Mouse (Mus musculus): Measurements from ENCODE around the gene 9030612E09Rik. TPM values are rescaled to one million over a fixed set of nuclear protein-coding genes. Genes with fewer than 3 reads are reported as not detected.

Gene 9030612E09Rik
- total and polyA plus RNA-seq, 2 experiments from 2014 or later: 0.11 to 1.1 TPM

- DNase-seq (ENCODE audit: low spot score): no peak
- Histone ChIP-seq H3K4me2 (ENCODE audit: low read depth, low read length) (no peak overlapping the region), H3K27ac (ENCODE audit: low read depth) (no peak overlapping the region), H3K4me1 (ENCODE audit: control insufficient read depth, insufficient read depth) (no peaks in the 10 kb centered on the region), H3K27me3 (ENCODE audit: control insufficient read depth, insufficient read depth, low read length) (no peaks in the 10 kb centered on the region), H3K9me3 (replicated peaks; ENCODE audit: control insufficient read depth, low read length) (no peaks in the 10 kb centered on the region), H3K36me3 (replicated peaks; ENCODE audit: control insufficient read depth, insufficient read depth, low read length) (0 out of 2 replicates have a peak, but pooled peaks cover under 1% of the 10 kb centered on the region), H3K4me3 (ENCODE audit: low read depth, low read length) (no peak overlapping the region), H3K9ac (replicated peaks; ENCODE audit: low read depth, low read length) (no peak overlapping the region)
- 78% methylated on average over 8 of the region's 8 CpGs for WGBS
- no peak for ATAC-seq (ENCODE audit: insufficient read depth, low read depth)
- TF ChIP-seq EP300 (IDR thresholded peaks at IDR 0.05; ENCODE audit: low read depth) (no peak), CTCF (IDR thresholded peaks at IDR 0.05; ENCODE audit: low read depth) (no peak)
Observed at GRCm38 (mm10) chr10:43152643-43153042, 21.9 kb upstream of the 9030612E09Rik start.

- WGBS: 35% methylated on average over 12 of the region's 12 CpGs
- DNase-seq (ENCODE audit: low spot score) (peak; percentile 73), ATAC-seq (ENCODE audit: insufficient read depth, low read depth) (peak; percentile 83)
- 0 out of 2 replicates have a peak, but pooled peaks cover 12% of the 10 kb centered on the region for H3K4me1 ChIP-seq (ENCODE audit: control insufficient read depth, insufficient read depth)
- no peaks in the 10 kb centered on the region for H3K9me3 ChIP-seq (replicated peaks; ENCODE audit: control insufficient read depth, low read length)
- peak overlapping the region; percentile 49; the same call in 1 of the 2 replicates for H3K27ac ChIP-seq (ENCODE audit: low read depth)
- 0 out of 2 replicates have a peak overlapping the region, but pooled peaks have one; percentile 17 for H3K4me2 ChIP-seq (ENCODE audit: low read depth, low read length)
- no peak overlapping the region for H3K4me3 ChIP-seq (ENCODE audit: low read depth, low read length)
- no peak for TF ChIP-seq EP300 (IDR thresholded peaks at IDR 0.05; ENCODE audit: low read depth)
- no peak for TF ChIP-seq CTCF (IDR thresholded peaks at IDR 0.05; ENCODE audit: low read depth)
- no peaks in the 10 kb centered on the region for H3K27me3 ChIP-seq (ENCODE audit: control insufficient read depth, insufficient read depth, low read length)
- no peak overlapping the region for H3K9ac ChIP-seq (replicated peaks; ENCODE audit: low read depth, low read length)
- 0 out of 2 replicates have a peak, but pooled peaks cover 3% of the 10 kb centered on the region for H3K36me3 ChIP-seq (replicated peaks; ENCODE audit: control insufficient read depth, insufficient read depth, low read length)
Observed at GRCm38 (mm10) chr10:43155046-43155560, 19.4 kb upstream of the 9030612E09Rik start.

DNA sequence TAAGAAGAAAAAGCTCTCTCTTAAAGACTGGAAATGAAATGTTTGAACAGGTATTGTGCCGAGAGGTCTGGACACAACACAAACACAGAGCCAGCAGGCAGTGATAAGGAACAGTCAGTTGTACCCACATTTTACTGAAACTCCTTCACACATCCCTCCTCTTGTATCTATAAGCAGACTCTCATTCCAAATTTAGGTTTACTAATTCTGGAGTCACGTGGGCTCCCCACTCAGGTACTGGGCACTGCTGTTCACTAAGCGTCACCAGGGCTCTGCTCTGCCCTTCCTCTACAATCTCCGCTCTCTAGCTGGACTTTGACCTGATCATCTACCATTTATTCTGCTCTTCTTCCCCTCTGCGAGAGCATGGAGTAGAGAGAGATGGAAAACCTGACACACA, 15.6 kb upstream of the 9030612E09Rik start:
- Histone ChIP-seq H3K27ac (ENCODE audit: low read depth) (peak overlapping the region; percentile 67), H3K4me3 (ENCODE audit: low read depth, low read length) (no peak overlapping the region), H3K27me3 (ENCODE audit: control insufficient read depth, insufficient read depth, low read length) (no peaks in the 10 kb centered on the region), H3K36me3 (replicated peaks; ENCODE audit: control insufficient read depth, insufficient read depth, low read length) (0 out of 2 replicates have a peak, but pooled peaks cover 3% of the 10 kb centered on the region), H3K4me2 (ENCODE audit: low read depth, low read length) (peak overlapping the region; percentile 37), H3K9ac (replicated peaks; ENCODE audit: low read depth, low read length) (peak overlapping the region; percentile 9; the same call in 1 of the 2 replicates), H3K9me3 (replicated peaks; ENCODE audit: control insufficient read depth, low read length) (0 out of 2 replicates have a peak, but pooled peaks cover 3% of the 10 kb centered on the region), H3K4me1 (ENCODE audit: control insufficient read depth, insufficient read depth) (0 out of 2 replicates have a peak, but pooled peaks cover 12% of the 10 kb centered on the region)
- ATAC-seq (ENCODE audit: insufficient read depth, low read depth) (no peak; the same call in 1 of the 2 replicates), DNase-seq (ENCODE audit: low spot score) (no peak)
- no peak for TF ChIP-seq CTCF (IDR thresholded peaks at IDR 0.05; ENCODE audit: low read depth)
- TF ChIP-seq EP300 (IDR thresholded peaks at IDR 0.05; ENCODE audit: low read depth): no peak
- 32% methylated on average over 5 of the region's 5 CpGs for WGBS

DNA sequence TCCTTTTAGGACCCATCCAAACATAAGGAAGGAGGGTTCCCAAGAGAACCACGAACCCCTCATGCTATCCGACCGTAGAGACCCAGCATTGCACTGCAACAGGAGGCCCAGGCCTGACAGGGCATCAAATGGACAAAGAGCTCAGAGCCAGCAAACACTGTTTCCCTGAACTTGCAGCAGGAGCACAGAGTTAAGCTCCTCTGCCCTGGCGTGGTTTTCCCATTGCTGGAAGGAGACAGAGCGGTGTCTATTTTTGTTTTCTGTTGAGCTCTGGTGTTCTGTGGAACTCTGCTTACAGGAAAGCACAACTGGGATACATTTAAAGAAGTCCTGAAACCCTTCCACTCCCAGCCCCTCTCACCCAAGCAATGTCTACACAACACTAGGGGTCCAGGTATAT, 15.2 kb upstream of the 9030612E09Rik start:
- Histone ChIP-seq H3K36me3 (replicated peaks; ENCODE audit: control insufficient read depth, insufficient read depth, low read length) (0 out of 2 replicates have a peak, but pooled peaks cover 3% of the 10 kb centered on the region), H3K27me3 (ENCODE audit: control insufficient read depth, insufficient read depth, low read length) (no peaks in the 10 kb centered on the region), H3K27ac (ENCODE audit: low read depth) (peak overlapping the region; percentile 67), H3K9me3 (replicated peaks; ENCODE audit: control insufficient read depth, low read length) (0 out of 2 replicates have a peak, but pooled peaks cover 3% of the 10 kb centered on the region), H3K4me1 (ENCODE audit: control insufficient read depth, insufficient read depth) (0 out of 2 replicates have a peak, but pooled peaks cover 12% of the 10 kb centered on the region), H3K4me3 (ENCODE audit: low read depth, low read length) (no peak overlapping the region), H3K4me2 (ENCODE audit: low read depth, low read length) (peak overlapping the region; percentile 37), H3K9ac (replicated peaks; ENCODE audit: low read depth, low read length) (0 out of 2 replicates have a peak overlapping the region, but pooled peaks have one; percentile 9)
- 45% methylated on average over 5 of the region's 5 CpGs for WGBS
- ATAC-seq (ENCODE audit: insufficient read depth, low read depth) (no peak), DNase-seq (ENCODE audit: low spot score) (no peak)
- TF ChIP-seq CTCF (IDR thresholded peaks at IDR 0.05; ENCODE audit: low read depth) (no peak), EP300 (IDR thresholded peaks at IDR 0.05; ENCODE audit: low read depth) (no peak)

DNA sequence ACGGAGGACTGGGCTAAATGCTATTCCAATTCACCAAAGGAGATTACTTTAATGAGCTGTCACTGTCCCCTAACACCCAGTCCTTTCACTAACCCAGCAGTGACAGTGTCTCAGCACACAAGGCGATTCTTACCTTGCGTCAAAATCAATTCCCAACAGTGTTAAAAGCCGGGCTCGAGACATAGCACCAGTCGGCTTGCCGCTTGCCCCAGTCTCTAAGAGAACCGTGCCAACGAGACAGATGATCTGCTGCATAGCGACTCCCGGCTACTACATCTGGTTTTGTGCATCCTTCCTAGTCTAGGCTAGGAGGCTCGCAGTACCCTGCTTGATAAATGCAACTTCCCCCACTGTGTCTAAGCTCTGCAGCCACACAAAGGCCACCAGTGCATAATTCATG, 12.2 kb upstream of the 9030612E09Rik start:
- Histone ChIP-seq H3K9ac (replicated peaks; ENCODE audit: low read depth, low read length) (no peak overlapping the region), H3K9me3 (replicated peaks; ENCODE audit: control insufficient read depth, low read length) (peaks cover 7% of the 10 kb centered on the region; the same call in 1 of the 2 replicates), H3K4me1 (ENCODE audit: control insufficient read depth, insufficient read depth) (0 out of 2 replicates have a peak, but pooled peaks cover 12% of the 10 kb centered on the region), H3K27ac (ENCODE audit: low read depth) (no peak overlapping the region), H3K27me3 (ENCODE audit: control insufficient read depth, insufficient read depth, low read length) (no peaks in the 10 kb centered on the region), H3K36me3 (replicated peaks; ENCODE audit: control insufficient read depth, insufficient read depth, low read length) (0 out of 2 replicates have a peak, but pooled peaks cover 3% of the 10 kb centered on the region), H3K4me3 (ENCODE audit: low read depth, low read length) (no peak overlapping the region), H3K4me2 (ENCODE audit: low read depth, low read length) (no peak overlapping the region)
- 86% methylated on average over 12 of the region's 12 CpGs for WGBS
- ATAC-seq (ENCODE audit: insufficient read depth, low read depth) (no peak), DNase-seq (ENCODE audit: low spot score) (no peak)
- TF ChIP-seq EP300 (IDR thresholded peaks at IDR 0.05; ENCODE audit: low read depth) (no peak), CTCF (IDR thresholded peaks at IDR 0.05; ENCODE audit: low read depth) (no peak)
